Mouse (Mus musculus): ENCODE data around the gene Mmp11. TPM values are rescaled to one million over a fixed set of nuclear protein-coding genes. Genes with fewer than 3 reads are reported as not detected.
A peak's percentile ranks its signal among the peaks of the same experiment; 100 is the strongest.

Mmp11 gene
- total RNA-seq (2014; rRNA removed) = 0.18 and 1.5 TPM in 2 replicates
- polyA plus RNA-seq (2012; rRNA removed) = 1.4 and 1.6 TPM in 2 replicates

DNA sequence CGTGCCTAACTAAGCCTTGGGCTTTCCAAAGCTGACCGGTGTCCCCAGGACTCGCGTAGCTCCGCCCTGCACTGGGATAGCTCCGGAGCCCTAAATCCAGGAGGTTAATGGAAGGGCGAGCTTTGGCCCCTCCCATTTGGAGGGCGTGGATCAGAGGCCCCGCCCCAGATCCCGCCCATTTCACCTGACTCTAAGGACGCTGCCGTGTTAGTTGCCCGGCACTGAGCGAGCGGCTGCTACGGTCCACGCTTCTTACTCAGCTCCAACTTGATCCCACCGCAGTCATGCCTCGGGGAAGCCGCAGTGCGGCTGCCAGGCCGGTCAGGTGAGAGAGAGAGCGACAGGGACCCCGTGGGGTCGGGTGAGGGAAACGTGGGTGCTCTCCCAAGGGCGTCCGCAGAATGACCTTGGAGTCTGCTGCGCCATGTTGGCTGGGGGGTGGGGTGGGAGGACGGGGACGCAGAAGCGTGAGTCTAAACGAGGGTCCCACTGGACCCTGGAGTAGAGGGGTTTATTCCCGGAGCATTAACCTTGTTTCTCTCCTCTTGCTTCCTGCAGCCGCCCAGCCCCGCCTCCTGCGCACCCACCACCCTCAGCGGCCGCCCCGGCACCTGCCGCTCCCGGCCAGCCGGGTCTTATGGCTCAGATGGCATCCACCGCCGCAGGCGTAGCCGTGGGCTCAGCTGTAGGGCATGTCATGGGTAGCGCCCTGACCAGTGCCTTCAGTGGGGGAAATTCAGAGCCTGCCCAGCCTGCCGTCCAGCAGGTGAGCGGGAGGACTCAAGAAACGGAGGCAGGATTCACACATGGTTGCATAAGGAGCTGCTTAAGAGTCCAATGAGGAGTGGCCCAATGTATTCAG is at the start of gene Mmp11:
TSS of gene Mmp11 (minus strand) at position 817 of the 862 bp plus-strand sequence.
- H3K27me3 ChIP-seq (ENCODE audit: control insufficient read depth, insufficient read depth, low read length) = no peaks in the 10 kb centered on the region
- no peak for TF ChIP-seq CTCF (IDR thresholded peaks at IDR 0.05; ENCODE audit: low read depth, low read length)
- TF ChIP-seq POLR2A (IDR thresholded peaks at IDR 0.05; ENCODE audit: extremely low read depth, insufficient read depth, low read length) = peak; percentile 95
- peak; percentile 96 for DNase-seq (ENCODE audit: extremely low read depth, low read depth, low spot score)
- peak within 1 kb of the TSS; percentile 98 for H3K27ac ChIP-seq (replicated peaks; ENCODE audit: insufficient read depth, low read depth, low read length)
- H3K36me3 ChIP-seq (ENCODE audit: control insufficient read depth, insufficient read depth, low read length) = peaks cover 2% of the 10 kb centered on the region
- peaks cover 7% of the 10 kb centered on the region; the same call in 1 of the 2 replicates for H3K79me2 ChIP-seq (ENCODE audit: control insufficient read depth, insufficient read depth, low read length)
- peaks cover 13% of the 10 kb centered on the region for H3K4me1 ChIP-seq (ENCODE audit: control insufficient read depth, insufficient read depth, low read length)
- peak within 1 kb of the TSS; percentile 67 for H3K4me3 ChIP-seq (ENCODE audit: insufficient read depth, low read depth, low read length)
- peak within 1 kb of the TSS; percentile 81 for H3K9ac ChIP-seq (ENCODE audit: low read depth, low read length)
- 7% methylated on average over 51 of the region's 51 CpGs for WGBS

DNA sequence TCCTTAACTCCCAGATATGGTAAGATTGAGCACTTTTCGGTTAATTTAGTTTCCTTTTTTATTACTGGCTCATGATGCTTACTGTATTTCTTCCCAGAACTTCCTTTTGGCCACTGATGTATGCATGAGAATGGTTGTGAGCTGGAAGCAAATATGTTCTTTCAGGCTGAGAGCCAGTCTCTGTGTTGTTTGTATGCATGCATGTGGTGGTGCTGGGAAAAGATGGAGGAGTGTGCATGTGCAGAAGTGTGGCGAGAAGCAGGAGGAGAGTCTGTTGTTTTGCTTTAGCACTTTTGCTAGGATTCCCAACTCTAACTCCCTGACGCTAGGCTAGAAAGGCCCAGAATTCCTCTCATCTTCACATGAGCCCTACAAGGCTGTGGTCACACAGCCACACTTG is 43.1 kb upstream of the Mmp11 start:
- Histone ChIP-seq H3K36me3 (ENCODE audit: control insufficient read depth, insufficient read depth, low read length) (no peaks in the 10 kb centered on the region), H3K27me3 (ENCODE audit: control insufficient read depth, insufficient read depth, low read length) (no peaks in the 10 kb centered on the region), H3K9ac (ENCODE audit: low read depth, low read length) (no peak overlapping the region), H3K79me2 (ENCODE audit: control insufficient read depth, insufficient read depth, low read length) (no peaks in the 10 kb centered on the region), H3K4me3 (ENCODE audit: insufficient read depth, low read depth, low read length) (no peak overlapping the region), H3K4me1 (ENCODE audit: control insufficient read depth, insufficient read depth, low read length) (no peaks in the 10 kb centered on the region), H3K27ac (replicated peaks; ENCODE audit: insufficient read depth, low read depth, low read length) (no peak overlapping the region)
- WGBS = 94% methylated on average over 3 of the region's 3 CpGs
- TF ChIP-seq POLR2A (IDR thresholded peaks at IDR 0.05; ENCODE audit: extremely low read depth, insufficient read depth, low read length) = no peak
- TF ChIP-seq CTCF (IDR thresholded peaks at IDR 0.05; ENCODE audit: low read depth, low read length) = no peak
- no peak for DNase-seq (ENCODE audit: extremely low read depth, low read depth, low spot score)

DNA sequence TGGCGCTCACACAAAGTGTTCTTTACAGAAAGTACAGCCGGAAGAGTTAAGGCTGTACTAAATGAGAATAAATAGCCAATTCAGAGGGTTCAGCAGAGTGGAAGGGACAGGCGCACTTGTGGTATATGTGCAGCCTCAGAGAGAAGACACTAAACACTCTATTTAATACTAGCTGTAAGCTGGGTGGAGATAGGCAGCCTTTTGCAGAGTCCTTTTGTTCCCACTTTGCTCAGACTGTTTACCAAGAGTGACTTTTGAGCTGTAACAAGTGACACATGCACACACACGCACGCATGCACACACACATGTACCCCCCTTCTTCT is 42.5 kb upstream of the Mmp11 start:
- Histone ChIP-seq H3K4me3 (ENCODE audit: insufficient read depth, low read depth, low read length) (no peak overlapping the region), H3K79me2 (ENCODE audit: control insufficient read depth, insufficient read depth, low read length) (no peaks in the 10 kb centered on the region), H3K27me3 (ENCODE audit: control insufficient read depth, insufficient read depth, low read length) (no peaks in the 10 kb centered on the region), H3K9ac (ENCODE audit: low read depth, low read length) (no peak overlapping the region), H3K27ac (replicated peaks; ENCODE audit: insufficient read depth, low read depth, low read length) (no peak overlapping the region), H3K4me1 (ENCODE audit: control insufficient read depth, insufficient read depth, low read length) (no peaks in the 10 kb centered on the region), H3K36me3 (ENCODE audit: control insufficient read depth, insufficient read depth, low read length) (no peaks in the 10 kb centered on the region)
- TF ChIP-seq CTCF (IDR thresholded peaks at IDR 0.05; ENCODE audit: low read depth, low read length) (no peak), POLR2A (IDR thresholded peaks at IDR 0.05; ENCODE audit: extremely low read depth, insufficient read depth, low read length) (no peak)
- WGBS = 80% methylated on average over 5 of the region's 5 CpGs
- no peak for DNase-seq (ENCODE audit: extremely low read depth, low read depth, low spot score)

DNA sequence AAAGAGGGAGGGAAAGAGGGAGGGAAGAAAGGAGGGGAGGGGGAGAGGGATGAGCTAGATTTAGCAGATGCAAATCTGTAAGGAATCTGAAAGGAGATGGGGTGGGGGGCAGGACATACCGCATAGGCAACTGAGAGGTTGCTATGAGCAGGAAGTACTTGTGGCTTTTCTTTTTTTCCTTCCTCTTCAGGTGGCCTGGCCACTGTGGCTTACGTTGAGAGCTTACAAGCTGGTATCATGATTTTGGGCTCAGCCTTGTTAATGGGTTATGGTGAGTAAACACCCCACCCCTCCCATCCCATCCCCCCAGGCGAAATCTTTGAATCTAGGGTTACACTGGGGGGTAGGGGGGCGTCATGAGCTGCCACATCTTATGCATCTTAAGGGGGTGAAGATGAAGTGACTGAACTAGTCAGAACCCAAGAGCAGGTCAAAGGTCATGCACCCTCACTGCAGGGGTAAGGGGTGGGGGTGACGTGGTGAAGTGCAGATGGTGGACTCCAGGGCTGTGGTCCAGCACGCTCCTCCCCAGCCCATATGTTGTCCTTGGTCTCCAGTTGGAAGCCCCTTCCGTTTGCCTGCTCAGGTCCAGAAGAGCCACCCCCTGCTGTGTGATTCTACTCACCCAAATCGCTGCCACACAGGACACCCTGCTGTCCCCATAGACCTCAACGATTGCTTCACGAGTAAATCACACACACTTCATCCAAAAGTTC is 42.0 kb upstream of the Mmp11 start:
- H3K79me2 ChIP-seq (ENCODE audit: control insufficient read depth, insufficient read depth, low read length) = no peaks in the 10 kb centered on the region
- no peak overlapping the region for H3K9ac ChIP-seq (ENCODE audit: low read depth, low read length)
- no peaks in the 10 kb centered on the region for H3K36me3 ChIP-seq (ENCODE audit: control insufficient read depth, insufficient read depth, low read length)
- DNase-seq (ENCODE audit: extremely low read depth, low read depth, low spot score) = no peak
- no peak overlapping the region for H3K4me3 ChIP-seq (ENCODE audit: insufficient read depth, low read depth, low read length)
- WGBS = 43% methylated on average over 10 of the region's 10 CpGs
- no peak overlapping the region for H3K27ac ChIP-seq (replicated peaks; ENCODE audit: insufficient read depth, low read depth, low read length)
- no peak for TF ChIP-seq POLR2A (IDR thresholded peaks at IDR 0.05; ENCODE audit: extremely low read depth, insufficient read depth, low read length)
- no peak for TF ChIP-seq CTCF (IDR thresholded peaks at IDR 0.05; ENCODE audit: low read depth, low read length)
- H3K4me1 ChIP-seq (ENCODE audit: control insufficient read depth, insufficient read depth, low read length) = no peaks in the 10 kb centered on the region
- no peaks in the 10 kb centered on the region for H3K27me3 ChIP-seq (ENCODE audit: control insufficient read depth, insufficient read depth, low read length)

DNA sequence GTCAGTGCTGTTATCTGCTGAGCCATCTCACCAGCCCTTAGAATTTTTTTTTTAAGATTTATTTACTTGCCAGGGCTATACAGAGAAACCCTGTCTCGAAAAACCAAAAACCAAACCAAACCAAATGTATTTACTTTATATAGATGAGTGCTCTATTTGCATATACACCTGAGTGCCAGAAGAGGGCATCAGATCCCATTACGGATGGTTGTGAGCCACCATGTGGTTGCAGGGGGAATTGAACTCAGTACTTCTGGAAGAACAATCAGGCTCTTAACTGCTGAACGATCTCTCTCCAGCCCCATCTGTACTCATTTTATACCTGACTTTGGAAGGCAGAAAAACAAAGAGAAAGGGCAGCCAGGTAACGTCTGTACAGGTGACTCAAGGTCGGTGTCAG is 38.9 kb upstream of the Mmp11 start:
- no peaks in the 10 kb centered on the region for H3K36me3 ChIP-seq (ENCODE audit: control insufficient read depth, insufficient read depth, low read length)
- no peaks in the 10 kb centered on the region for H3K79me2 ChIP-seq (ENCODE audit: control insufficient read depth, insufficient read depth, low read length)
- no peak for TF ChIP-seq POLR2A (IDR thresholded peaks at IDR 0.05; ENCODE audit: extremely low read depth, insufficient read depth, low read length)
- TF ChIP-seq CTCF (IDR thresholded peaks at IDR 0.05; ENCODE audit: low read depth, low read length) = peak; percentile 60
- H3K9ac ChIP-seq (ENCODE audit: low read depth, low read length) = no peak overlapping the region
- no peak overlapping the region for H3K4me3 ChIP-seq (ENCODE audit: insufficient read depth, low read depth, low read length)
- H3K27me3 ChIP-seq (ENCODE audit: control insufficient read depth, insufficient read depth, low read length) = no peaks in the 10 kb centered on the region
- peak; percentile 7 for DNase-seq (ENCODE audit: extremely low read depth, low read depth, low spot score)
- WGBS = 78% methylated on average over 5 of the region's 5 CpGs
- H3K4me1 ChIP-seq (ENCODE audit: control insufficient read depth, insufficient read depth, low read length) = no peaks in the 10 kb centered on the region
- no peak overlapping the region for H3K27ac ChIP-seq (replicated peaks; ENCODE audit: insufficient read depth, low read depth, low read length)
